In genomic region chr6:94618671-94619070, GRCm38 (mm10) we compare ENCODE assay signal across 22 mouse cellular contexts.
DNase-seq lines count a peak whose midpoint lies in the region; ATAC-seq lines count a peak whose summit lies in the region.
"Had no signal": no experiment of that assay in that cellular context is flagged by ENCODE, and none has a peak within 500 bp of the region (broad histone marks: within the 10 kb centered on the region; RNA-seq: fewer than 3 reads in every experiment).

No protein-coding gene starts in this region.

- no peak overlapping the region for H3K4me3 ChIP-seq in hindbrain, embryonic 14.5 days (replicated peaks; ENCODE audit: low read length)
- no peak overlapping the region for H3K4me3 ChIP-seq in hindbrain, embryonic 11.5 days (ENCODE audit: low read depth, low read length)
- H3K4me3 ChIP-seq: embryonic facial prominence, embryonic 15.5 days; erythroblast, embryonic 14.5 days; forebrain, embryonic 15.5 days; heart, embryonic 13.5 days had no signal

- H3K9ac ChIP-seq in hindbrain, embryonic 14.5 days: no peak overlapping the region
- no peak overlapping the region for H3K9ac ChIP-seq in hindbrain, embryonic 11.5 days (ENCODE audit: low read depth, low read length)
- H3K9ac ChIP-seq: embryonic facial prominence, embryonic 15.5 days; forebrain, embryonic 15.5 days; heart, embryonic 13.5 days had no signal

- peaks cover 43% of the 10 kb centered on the region for H3K36me3 ChIP-seq in hindbrain, embryonic 14.5 days (replicated peaks; ENCODE audit: control insufficient read depth, insufficient read depth)
- H3K36me3 ChIP-seq in hindbrain, embryonic 11.5 days (ENCODE audit: control insufficient read depth, insufficient read depth, low read length): peaks cover 12% of the 10 kb centered on the region

- no peak for DNase-seq in hindbrain, embryonic 14.5 days (ENCODE audit: low spot score)
- DNase-seq in hindbrain, embryonic 11.5 days (ENCODE audit: low spot score): no peak
- peak; percentile 26 for DNase-seq in kidney, adult 9 months
- no peak for DNase-seq in kidney, adult 18-20 months
- peak; percentile 67 for DNase-seq in 3T3-L1 (ENCODE audit: low read depth, low spot score)
- DNase-seq in fibroblast of lung, adult 2 months (ENCODE audit: low read depth): peak; percentile 66
- DNase-seq in yolk sac, embryonic 10.5 days (ENCODE audit: low spot score): no peak
- DNase-seq: adrenal gland, adult 2 months; adrenal gland, postnatal 25 days; cerebellum, adult 11 months; cerebellum, adult 8-10 months; cerebellum, postnatal 14 days; embryo, embryonic 11 days; gastrocnemius, postnatal 36 days; heart, adult 11 months; heart, postnatal 36 days had no signal

- no peak overlapping the region for H3K4me2 ChIP-seq in hindbrain, embryonic 14.5 days (replicated peaks)
- H3K4me2 ChIP-seq in hindbrain, embryonic 11.5 days (replicated peaks; ENCODE audit: low read depth, low read length): no peak overlapping the region
- H3K4me2 ChIP-seq: embryonic facial prominence, embryonic 15.5 days; forebrain, embryonic 15.5 days; heart, embryonic 13.5 days had no signal

- WGBS in hindbrain, embryonic 14.5 days: 83% methylated on average over 5 of the region's 5 CpGs
- WGBS in hindbrain, embryonic 11.5 days: 90% methylated on average over 5 of the region's 5 CpGs

- no peaks in the 10 kb centered on the region for H3K9me3 ChIP-seq in hindbrain, embryonic 14.5 days (ENCODE audit: control insufficient read depth, low read length)
- no peaks in the 10 kb centered on the region for H3K9me3 ChIP-seq in hindbrain, embryonic 11.5 days (ENCODE audit: control insufficient read depth, low read length)
- H3K9me3 ChIP-seq: embryonic facial prominence, embryonic 15.5 days; forebrain, embryonic 15.5 days; heart, embryonic 13.5 days had no signal

- no peaks in the 10 kb centered on the region for H3K4me1 ChIP-seq in hindbrain, embryonic 14.5 days (replicated peaks; ENCODE audit: control insufficient read depth, insufficient read depth, low read length)
- H3K4me1 ChIP-seq in hindbrain, embryonic 11.5 days (replicated peaks; ENCODE audit: control insufficient read depth, insufficient read depth, low read length): no peaks in the 10 kb centered on the region
- H3K4me1 ChIP-seq: embryonic facial prominence, embryonic 15.5 days had no signal

- no peaks in the 10 kb centered on the region for H3K27me3 ChIP-seq in hindbrain, embryonic 14.5 days (ENCODE audit: control insufficient read depth, insufficient read depth, low read length)
- no peaks in the 10 kb centered on the region for H3K27me3 ChIP-seq in hindbrain, embryonic 11.5 days (ENCODE audit: control insufficient read depth, insufficient read depth, low read length)
- H3K27me3 ChIP-seq: CH12.LX; embryonic facial prominence, embryonic 15.5 days; forebrain, embryonic 15.5 days; heart, embryonic 13.5 days had no signal

- no peak for ATAC-seq in hindbrain, embryonic 14.5 days (ENCODE audit: low FRiP score)
- no peak for ATAC-seq in hindbrain, embryonic 11.5 days (ENCODE audit: low FRiP score)
- ATAC-seq: forebrain, embryonic 15.5 days; intestine, embryonic 16.5 days had no signal

- peak overlapping the region; percentile 20; the same call in 1 of the 2 replicates for H3K27ac ChIP-seq in hindbrain, embryonic 14.5 days
- no peak overlapping the region for H3K27ac ChIP-seq in hindbrain, embryonic 11.5 days (ENCODE audit: low read depth, low read length)
- H3K27ac ChIP-seq: embryonic facial prominence, embryonic 15.5 days; forebrain, embryonic 15.5 days had no signal

Comparison
In these comparisons a context has a peak if more than half of its experiments do, and no peak if none do; other contexts are left out.
1. DNase-seq: peak in kidney, adult 9 months (single experiment), 3T3-L1 (single experiment) and fibroblast of lung, adult 2 months (single experiment); none in hindbrain, embryonic 14.5 days (single experiment), hindbrain, embryonic 11.5 days (single experiment), kidney, adult 18-20 months (single experiment) and yolk sac, embryonic 10.5 days (single experiment).